10 mouse cellular contexts compared by ENCODE assay signal in genomic region chr6:145175571-145175981, GRCm38 (mm10). TPM values are rescaled to one million over a fixed set of nuclear protein-coding genes. Genes with fewer than 3 reads are reported as not detected.
DNase-seq lines count a peak whose midpoint lies in the region; ATAC-seq lines count a peak whose summit lies in the region.
"Had no signal": no experiment of that assay in that cellular context is flagged by ENCODE, and none has a peak within 500 bp of the region (broad histone marks: within the 10 kb centered on the region; RNA-seq: fewer than 3 reads in every experiment).

No protein-coding gene starts in this region.

- no peaks in the 10 kb centered on the region for H3K36me3 ChIP-seq in embryonic facial prominence, embryonic 11.5 days (replicated peaks; ENCODE audit: control insufficient read depth, insufficient read depth, low read depth, low read length)
- H3K36me3 ChIP-seq in embryonic facial prominence, embryonic 10.5 days (replicated peaks) = no peaks in the 10 kb centered on the region
- no peaks in the 10 kb centered on the region for H3K36me3 ChIP-seq in lung, embryonic 16.5 days (ENCODE audit: control insufficient read depth, insufficient read depth, low read length)
- no peaks in the 10 kb centered on the region for H3K36me3 ChIP-seq in embryonic facial prominence, embryonic 13.5 days

- no peak overlapping the region for H3K4me2 ChIP-seq in embryonic facial prominence, embryonic 11.5 days (ENCODE audit: low read depth, low read length)
- peak overlapping the region; percentile 21; the same call in 1 of the 2 replicates for H3K4me2 ChIP-seq in lung, embryonic 16.5 days (ENCODE audit: low read depth, low read length)
- peak overlapping the region; percentile 12; the same call in 1 of the 2 replicates for H3K4me2 ChIP-seq in embryonic facial prominence, embryonic 13.5 days

- 36% methylated on average over 9 of the region's 9 CpGs for WGBS in embryonic facial prominence, embryonic 11.5 days
- WGBS in embryonic facial prominence, embryonic 10.5 days = 36% methylated on average over 9 of the region's 9 CpGs
- WGBS in lung, embryonic 16.5 days = 35% methylated on average over 9 of the region's 9 CpGs
- WGBS in embryonic facial prominence, embryonic 13.5 days = 35% methylated on average over 9 of the region's 9 CpGs

- H3K27me3 ChIP-seq in embryonic facial prominence, embryonic 11.5 days (ENCODE audit: control insufficient read depth, insufficient read depth, low read length) = no peaks in the 10 kb centered on the region
- peaks cover 66% of the 10 kb centered on the region for H3K27me3 ChIP-seq in embryonic facial prominence, embryonic 10.5 days (replicated peaks; ENCODE audit: low read depth, poor library complexity, severe bottlenecking)
- H3K27me3 ChIP-seq in lung, embryonic 16.5 days (ENCODE audit: control insufficient read depth, insufficient read depth, low read depth, low read length) = peaks cover 4% of the 10 kb centered on the region; the same call in 1 of the 2 replicates
- H3K27me3 ChIP-seq in embryonic facial prominence, embryonic 13.5 days = peaks cover 25% of the 10 kb centered on the region

- no peaks in the 10 kb centered on the region for H3K9me3 ChIP-seq in embryonic facial prominence, embryonic 11.5 days (replicated peaks; ENCODE audit: control insufficient read depth, low read length)
- no peaks in the 10 kb centered on the region for H3K9me3 ChIP-seq in embryonic facial prominence, embryonic 10.5 days
- no peaks in the 10 kb centered on the region for H3K9me3 ChIP-seq in lung, embryonic 16.5 days (ENCODE audit: control insufficient read depth, low read length)
- H3K9me3 ChIP-seq in embryonic facial prominence, embryonic 13.5 days = no peaks in the 10 kb centered on the region

- H3K27ac ChIP-seq in embryonic facial prominence, embryonic 11.5 days (replicated peaks; ENCODE audit: low read depth, low read length) = no peak overlapping the region
- no peak overlapping the region for H3K27ac ChIP-seq in embryonic facial prominence, embryonic 10.5 days (replicated peaks)
- H3K27ac ChIP-seq in lung, embryonic 16.5 days (ENCODE audit: low read length) = no peak overlapping the region
- H3K27ac ChIP-seq in embryonic facial prominence, embryonic 13.5 days = no peak overlapping the region

- peaks cover 3% of the 10 kb centered on the region; the same call in 1 of the 2 replicates for H3K4me1 ChIP-seq in embryonic facial prominence, embryonic 11.5 days (ENCODE audit: control insufficient read depth, insufficient read depth, low read length)
- H3K4me1 ChIP-seq in embryonic facial prominence, embryonic 10.5 days = peaks cover 53% of the 10 kb centered on the region
- peaks cover 12% of the 10 kb centered on the region for H3K4me1 ChIP-seq in lung, embryonic 16.5 days (replicated peaks; ENCODE audit: control insufficient read depth, insufficient read depth, low read length)
- peaks cover 24% of the 10 kb centered on the region for H3K4me1 ChIP-seq in embryonic facial prominence, embryonic 13.5 days

- no peak overlapping the region for H3K4me3 ChIP-seq in embryonic facial prominence, embryonic 11.5 days (ENCODE audit: low read depth, low read length)
- no peak overlapping the region for H3K4me3 ChIP-seq in embryonic facial prominence, embryonic 10.5 days
- H3K4me3 ChIP-seq in lung, embryonic 16.5 days (ENCODE audit: low read length) = no peak overlapping the region
- H3K4me3 ChIP-seq in embryonic facial prominence, embryonic 13.5 days = no peak overlapping the region

- ATAC-seq in embryonic facial prominence, embryonic 11.5 days (replicated peaks; ENCODE audit: insufficient number of reproducible peaks, low FRiP score, low TSS enrichment, low read depth) = no peak
- ATAC-seq in lung, embryonic 16.5 days (ENCODE audit: low read depth) = 0 out of 2 replicates have a peak, but pooled peaks have one; percentile 15
- no peak for ATAC-seq in embryonic facial prominence, embryonic 13.5 days (ENCODE audit: insufficient number of reproducible peaks, insufficient read depth, low FRiP score, low TSS enrichment, low read depth)
- ATAC-seq in granulocyte monocyte progenitor cell, adult 5-6 weeks (replicated peaks; ENCODE audit: poor library complexity, severe bottlenecking) = no peak

- H3K9ac ChIP-seq in embryonic facial prominence, embryonic 11.5 days (replicated peaks; ENCODE audit: low read length) = no peak overlapping the region
- H3K9ac ChIP-seq in lung, embryonic 16.5 days (ENCODE audit: low read length) = no peak overlapping the region
- H3K9ac ChIP-seq in embryonic facial prominence, embryonic 13.5 days = no peak overlapping the region

- DNase-seq in embryonic facial prominence, embryonic 11.5 days (ENCODE audit: low spot score) = peak; percentile 35
- no peak for DNase-seq in embryonic facial prominence, embryonic 10.5 days (ENCODE audit: low spot score)
- DNase-seq in lung, postnatal 25 days (ENCODE audit: low spot score) = no peak
- DNase-seq in ovary, postnatal 14 days (ENCODE audit: low spot score) = peak; percentile 15
- no peak for DNase-seq in gastrocnemius, postnatal 25 days
- DNase-seq: midbrain, embryonic 14.5 days; right cerebral cortex, postnatal 25 days had no signal

RNA-seq across cellular contexts. Expression of gene Casc1, which starts 35.2 kb away (rescaled TPM):
- 0.13 TPM in 2 replicates for polyA plus RNA-seq in embryonic facial prominence, embryonic 11.5 days (2014; fragmentation: Nextera tagmentation; extraction: Ambion mirVana)
- 0.32 and 0.40 TPM in 2 replicates for polyA plus RNA-seq in embryonic facial prominence, embryonic 10.5 days (2016; fragmentation: Nextera tagmentation; extraction: Ambion mirVana)
- polyA plus RNA-seq in lung, embryonic 16.5 days (2015; fragmentation: Nextera tagmentation; extraction: Ambion mirVana) = 1.5 and 3.2 TPM in 2 replicates
- polyA plus RNA-seq in embryonic facial prominence, embryonic 13.5 days (2015; fragmentation: Nextera tagmentation; extraction: Ambion mirVana) = 0.45 and 0.48 TPM in 2 replicates
- not detected in 2 replicates for total RNA-seq in granulocyte monocyte progenitor cell, adult 5-6 weeks (2014; fragmentation: Nextera tagmentation)
- 0.60 TPM in 1 of 2 replicates, not detected in the other for total RNA-seq in granulocyte monocyte progenitor cell, adult 5-6 weeks (2017)
- under 1 TPM; 0.19 to 0.26 TPM for total RNA-seq in gastrocnemius, postnatal 25 days (2021)

RNA-seq across cellular contexts. Expression of gene Etfrf1, which starts 35.4 kb away (rescaled TPM):
- 29.8 and 33.2 TPM in 2 replicates for polyA plus RNA-seq in embryonic facial prominence, embryonic 11.5 days (2014; fragmentation: Nextera tagmentation; extraction: Ambion mirVana)
- 27.6 and 29.8 TPM in 2 replicates for polyA plus RNA-seq in embryonic facial prominence, embryonic 10.5 days (2016; fragmentation: Nextera tagmentation; extraction: Ambion mirVana)
- polyA plus RNA-seq in lung, embryonic 16.5 days (2015; fragmentation: Nextera tagmentation; extraction: Ambion mirVana) = 28.1 and 29.0 TPM in 2 replicates
- polyA plus RNA-seq in embryonic facial prominence, embryonic 13.5 days (2015; fragmentation: Nextera tagmentation; extraction: Ambion mirVana) = 37.3 and 38.3 TPM in 2 replicates
- total RNA-seq in granulocyte monocyte progenitor cell, adult 5-6 weeks (2014; fragmentation: Nextera tagmentation) = 18.3 and 18.4 TPM in 2 replicates
- 19.7 and 21.4 TPM in 2 replicates for total RNA-seq in granulocyte monocyte progenitor cell, adult 5-6 weeks (2017)
- 10 to 100 TPM; 49.1 to 56.8 TPM for total RNA-seq in gastrocnemius, postnatal 25 days (2021)

Comparison
In these comparisons a context has a peak if more than half of its experiments do, and no peak if none do; other contexts are left out.
1. DNase-seq: peak in embryonic facial prominence, embryonic 11.5 days (single experiment) and ovary, postnatal 14 days (single experiment); none in embryonic facial prominence, embryonic 10.5 days (single experiment), lung, postnatal 25 days (single experiment) and gastrocnemius, postnatal 25 days (single experiment).